Mouse (Mus musculus) lung, postnatal 0 days (tissue): ENCODE data around the gene Adcy1.

Source experiments
- CTCF ChIP-seq: IDR thresholded peaks from 2 replicates; pipeline ENCODE4 v1.5.1; 2016; ENCODE audit warnings: antibody characterized with exemption, mild to moderate bottlenecking
- EP300 ChIP-seq: IDR thresholded peaks from 2 replicates; pipeline ENCODE4 v1.6.1; 2016; ENCODE audit warnings: antibody characterized with exemption, mild to moderate bottlenecking, control low read depth

DNA sequence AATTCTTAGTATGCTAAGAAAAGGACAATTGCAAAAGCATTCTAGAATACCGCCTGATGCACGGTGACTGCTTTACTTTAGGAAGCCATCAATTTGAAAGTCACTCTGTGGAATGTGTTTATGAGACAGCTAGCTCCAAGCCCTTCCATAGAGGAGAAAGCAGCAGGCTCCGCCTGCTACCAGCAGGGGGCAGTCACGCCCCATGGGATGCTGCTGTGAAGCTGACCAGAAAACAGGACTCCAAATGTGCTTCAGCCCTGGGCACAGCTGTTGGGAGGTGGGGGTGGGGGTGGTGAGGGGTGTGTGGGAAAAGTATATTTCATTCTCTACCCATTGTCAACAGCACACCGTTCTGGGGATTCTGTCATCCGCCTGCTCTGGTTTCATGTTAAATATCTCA lies 147.1 kb downstream of the Adcy1 start:
- TF ChIP-seq CTCF (peak; percentile 93), EP300 (no peak)
